Mouse (Mus musculus): ENCODE measurements around the gene Rgs10. TPM values are rescaled to one million over a fixed set of nuclear protein-coding genes. Genes with fewer than 3 reads are reported as not detected.

The Rgs10 gene
- polyA plus RNA-seq (2014; fragmentation: Illumina TruSeq; extraction: RNeasy Lipid Tissue Mini Kit (QIAGEN cat#74804); ENCODE audit: low read depth, low replicate concordance): 33.4 TPM

DNA sequence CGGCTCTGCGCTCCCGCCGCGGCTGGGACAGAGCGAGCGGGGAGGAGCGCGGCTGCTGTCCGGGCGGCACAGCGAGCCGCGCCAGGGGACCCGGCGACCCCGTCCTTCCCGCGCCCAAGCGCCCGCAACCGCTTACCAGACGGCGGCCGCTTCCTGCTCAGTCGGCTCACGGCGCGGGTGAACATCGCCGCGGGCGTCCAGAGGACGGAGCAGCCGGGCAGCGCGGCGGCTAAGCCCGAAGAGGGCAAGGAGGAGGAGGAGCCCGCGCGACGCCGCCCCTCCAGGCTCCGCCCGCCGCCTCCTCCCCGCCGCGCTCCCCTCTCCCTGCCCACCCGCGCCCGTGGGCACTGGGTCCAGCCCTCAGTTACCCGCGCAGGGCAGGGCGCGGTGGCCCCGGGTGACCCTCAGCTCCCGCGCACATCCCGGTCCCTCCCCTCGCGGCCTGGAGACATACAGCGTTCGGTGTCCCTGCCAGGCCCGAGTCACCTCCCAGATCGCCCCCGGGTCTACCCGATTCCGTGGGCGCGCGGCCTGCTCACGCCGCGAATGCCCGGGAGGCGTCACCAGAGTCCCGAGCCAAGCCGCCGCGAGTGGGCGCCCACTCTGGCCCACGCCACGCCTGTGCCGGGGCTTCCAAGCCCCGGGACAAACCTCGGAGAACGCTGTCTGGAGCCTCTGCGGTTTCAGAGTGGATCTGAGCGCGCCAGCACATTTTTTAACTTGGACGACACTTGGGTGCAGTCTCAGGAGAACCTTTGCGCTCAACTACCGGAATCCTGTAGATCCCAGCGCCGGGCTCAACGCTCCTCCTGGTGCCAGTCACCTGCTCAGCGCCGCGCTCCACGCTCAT lies at the start of gene Rgs10:
TSS of gene Rgs10 (minus strand) at position 829 of the 850 bp plus-strand sequence.

DNA sequence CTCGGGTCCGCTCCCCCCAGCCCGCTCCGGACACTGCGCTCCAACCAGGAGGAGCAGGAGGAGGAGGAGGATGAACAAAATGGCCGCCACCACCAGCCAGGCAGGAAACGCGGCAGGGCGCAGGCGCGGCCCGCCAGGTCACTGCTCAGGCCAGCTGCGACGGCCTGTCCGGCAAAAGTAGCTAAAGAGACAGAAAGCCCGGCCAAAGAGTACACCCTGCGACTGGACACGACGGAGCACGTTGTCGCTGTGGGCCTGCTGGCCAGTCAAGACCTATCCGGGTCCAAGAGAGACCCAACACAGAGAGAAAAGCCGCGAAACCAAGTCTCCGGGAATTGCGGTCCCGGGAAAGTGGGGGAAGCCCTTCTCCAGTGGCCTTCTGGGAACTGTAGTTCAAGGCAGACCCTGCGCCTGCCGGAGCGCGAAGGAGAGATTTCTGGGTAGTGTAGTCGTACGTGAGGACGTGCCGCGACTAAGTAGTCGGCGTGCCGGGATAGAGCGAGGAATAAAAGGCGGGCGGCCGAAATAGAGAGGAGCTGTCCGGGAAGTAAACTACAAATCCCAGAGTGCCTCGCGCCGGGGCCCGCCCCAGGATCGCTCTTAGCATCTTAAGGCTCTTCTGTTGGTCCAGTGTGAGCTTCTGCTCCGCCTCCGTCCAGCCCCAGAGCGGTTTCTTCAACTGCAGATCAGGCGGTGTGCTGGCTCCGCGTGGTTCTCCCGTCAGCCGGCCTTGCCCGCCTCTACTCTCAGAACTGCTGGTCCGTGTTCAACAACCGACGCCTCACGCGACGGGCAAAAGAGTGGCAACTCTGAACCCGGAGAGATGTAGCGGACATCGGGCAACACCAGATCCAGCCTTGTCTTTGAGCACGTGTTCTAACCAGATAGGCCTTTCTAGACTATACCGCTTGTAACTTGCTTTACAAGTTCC lies 43.0 kb upstream of the Rgs10 start, which contains the start of gene Tial1:
TSS of gene Tial1 (minus strand) at position 433 of the 931 bp plus-strand sequence.

Other genes starting within 250 kb of the Rgs10 start
- not detected for gene Cox6a2, start 212.4 kb downstream of the Rgs10 start, polyA plus RNA-seq (2014; fragmentation: Illumina TruSeq; extraction: RNeasy Lipid Tissue Mini Kit (QIAGEN cat#74804); ENCODE audit: low read depth, low replicate concordance)
- 0.22 TPM for gene Armc5, start 181.4 kb downstream of the Rgs10 start, polyA plus RNA-seq (2014; fragmentation: Illumina TruSeq; extraction: RNeasy Lipid Tissue Mini Kit (QIAGEN cat#74804); ENCODE audit: low read depth, low replicate concordance)
- gene 9130023H24Rik, start 180.7 kb downstream of the Rgs10 start, polyA plus RNA-seq (2014; fragmentation: Illumina TruSeq; extraction: RNeasy Lipid Tissue Mini Kit (QIAGEN cat#74804); ENCODE audit: low read depth, low replicate concordance): 8.1 TPM
- gene Tgfb1i1, start 171.9 kb downstream of the Rgs10 start, polyA plus RNA-seq (2014; fragmentation: Illumina TruSeq; extraction: RNeasy Lipid Tissue Mini Kit (QIAGEN cat#74804); ENCODE audit: low read depth, low replicate concordance): 0.50 TPM
- gene Slc5a2, start 153.1 kb downstream of the Rgs10 start, polyA plus RNA-seq (2014; fragmentation: Illumina TruSeq; extraction: RNeasy Lipid Tissue Mini Kit (QIAGEN cat#74804); ENCODE audit: low read depth, low replicate concordance): not detected
- gene BC017158, start 120.6 kb downstream of the Rgs10 start, polyA plus RNA-seq (2014; fragmentation: Illumina TruSeq; extraction: RNeasy Lipid Tissue Mini Kit (QIAGEN cat#74804); ENCODE audit: low read depth, low replicate concordance): 0.99 TPM
- gene Tial1, start 43.0 kb upstream of the Rgs10 start, polyA plus RNA-seq (2014; fragmentation: Illumina TruSeq; extraction: RNeasy Lipid Tissue Mini Kit (QIAGEN cat#74804); ENCODE audit: low read depth, low replicate concordance): 151 TPM
- 9.8 TPM for gene Bag3, start 104.9 kb upstream of the Rgs10 start, polyA plus RNA-seq (2014; fragmentation: Illumina TruSeq; extraction: RNeasy Lipid Tissue Mini Kit (QIAGEN cat#74804); ENCODE audit: low read depth, low replicate concordance)
- gene Inpp5f, start 192.6 kb upstream of the Rgs10 start, polyA plus RNA-seq (2014; fragmentation: Illumina TruSeq; extraction: RNeasy Lipid Tissue Mini Kit (QIAGEN cat#74804); ENCODE audit: low read depth, low replicate concordance): 8.3 TPM

All from testis, adult 10 weeks (tissue).